Mouse (Mus musculus) ES-E14 (cell line): Measurements from ENCODE around the gene Emc6.

Source experiments
- CHD2 ChIP-seq: IDR thresholded peaks from 2 replicates; pipeline ENCODE4 v1.6.1; 2014; ENCODE audit warnings: mild to moderate bottlenecking, low read depth, low read length, inconsistent platforms
- HCFC1 ChIP-seq: IDR thresholded peaks from 2 replicates; pipeline ENCODE4 v1.6.1; 2012; ENCODE audit warnings: low read length, inconsistent platforms, borderline replicate concordance; ENCODE audit not compliant: insufficient read depth
- MAFK ChIP-seq: IDR thresholded peaks from 2 replicates; pipeline ENCODE4 v1.6.1; 2014; ENCODE audit warnings: mild to moderate bottlenecking, low read depth, low read length, inconsistent platforms; ENCODE audit not compliant: insufficient read depth
- ZC3H11A ChIP-seq: IDR thresholded peaks from 2 replicates; pipeline ENCODE4 v1.6.1; 2012; ENCODE audit warnings: low read depth, mild to moderate bottlenecking, inconsistent platforms, low read length, borderline replicate concordance
- ZNF384 ChIP-seq: IDR thresholded peaks from 2 replicates; pipeline ENCODE4 v1.6.1; 2012; ENCODE audit warnings: low read depth, low read length, inconsistent platforms

- TF ChIP-seq ZC3H11A (no peak), MAFK (no peak), HCFC1 (no peak), CHD2 (no peak), ZNF384 (no peak)
These were observed 49.0 kb upstream of the Emc6 start for GRCm38 (mm10) chr11:73225856-73226255.
